Mouse (Mus musculus) neutrophil, adult 83 days (primary cell): Measurements from ENCODE around the gene Hadh. TPM values are rescaled to one million over a fixed set of nuclear protein-coding genes. Genes with fewer than 3 reads are reported as not detected.

Experiments used
- total RNA-seq, 2 experiments: library from RNA; stranded (reverse); gene quantifications; one replicate each; pipeline ENCODE4 v1.2.4; 2023

Gene Hadh
- 10 to 100 TPM; 14.9 to 15.5 TPM for total RNA-seq

DNA sequence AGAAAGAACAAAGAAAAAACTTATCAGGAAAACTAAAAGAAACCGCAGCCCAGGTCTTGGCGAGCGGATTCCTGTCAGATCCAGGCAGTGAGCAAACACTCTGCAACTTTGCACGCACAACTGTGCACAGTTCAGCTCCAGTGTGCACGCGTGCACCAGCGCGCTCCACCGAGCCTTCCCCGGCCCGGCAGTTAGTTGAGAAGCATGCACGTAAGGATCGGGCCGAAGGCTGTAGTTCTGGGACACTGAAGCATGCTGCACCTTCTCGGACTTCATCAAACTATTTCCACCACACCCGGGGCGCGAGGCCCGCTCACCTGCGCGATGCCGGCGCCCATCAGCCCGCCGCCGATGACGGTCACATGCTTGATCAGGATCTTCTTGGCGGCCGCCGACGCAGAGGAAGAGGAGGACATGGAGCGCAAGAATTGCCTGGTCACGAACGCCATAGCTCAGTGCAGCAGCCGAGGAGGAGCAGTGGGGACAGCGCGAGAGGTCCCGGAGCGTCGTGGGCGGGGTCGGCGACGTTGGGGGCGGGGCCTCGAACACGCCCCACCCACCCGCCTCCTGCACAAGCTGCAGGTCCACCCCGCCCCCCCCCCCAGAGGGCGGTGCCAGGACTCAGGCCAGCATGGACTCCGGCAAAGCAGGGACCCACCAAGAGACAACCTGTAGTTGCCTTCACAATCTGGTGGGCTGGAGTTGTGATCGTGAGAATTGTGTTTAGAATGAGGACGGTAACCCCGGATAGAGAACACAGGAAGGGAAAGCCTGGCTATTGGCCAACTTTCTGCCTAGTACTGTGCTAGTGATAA, at the start of gene Hadh:
TSS of gene Hadh (minus strand) at position 543 of the 815 bp plus-strand sequence.

DNA sequence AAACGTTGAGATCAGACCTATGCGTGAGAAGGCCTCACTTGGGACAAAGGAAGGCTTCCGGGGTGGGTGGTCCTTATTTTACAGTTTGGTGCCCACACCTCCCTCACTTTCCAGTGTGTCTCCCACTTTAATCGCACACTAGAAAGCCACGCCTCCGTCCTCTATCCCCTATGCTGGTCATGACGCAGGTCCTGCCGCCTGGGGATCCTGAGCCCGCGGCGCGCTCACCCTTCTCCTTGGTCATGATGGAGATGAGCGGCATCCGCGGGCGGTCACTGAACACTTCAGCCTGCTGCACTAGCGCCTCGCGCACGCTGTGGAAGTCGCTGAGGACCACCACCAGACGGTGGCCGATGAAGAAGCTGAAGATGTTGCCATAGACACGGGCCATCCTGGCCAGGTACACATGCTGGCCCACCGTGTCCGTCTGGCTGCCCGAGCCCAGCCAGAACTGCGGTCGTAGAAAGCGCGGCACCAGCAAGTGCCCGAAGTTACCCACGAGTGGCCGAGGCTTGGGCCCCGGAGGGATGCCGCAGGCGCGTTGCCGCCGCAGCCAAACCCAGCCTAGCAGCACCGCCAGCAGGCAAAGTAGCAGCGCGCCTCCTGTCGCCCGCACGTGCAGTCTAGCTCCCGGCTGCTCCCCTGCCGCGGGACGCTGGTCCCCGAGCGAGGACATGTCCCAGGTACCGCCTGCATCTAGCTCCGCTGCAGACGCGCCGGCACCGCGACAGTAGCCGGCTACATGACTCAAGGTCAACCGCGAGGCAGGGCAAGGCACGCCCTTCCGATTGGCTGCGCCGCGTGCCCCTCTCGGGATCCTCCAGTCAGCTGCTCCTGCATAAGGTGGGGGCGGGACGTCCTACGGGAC, 30.8 kb upstream of the Hadh start, which contains the start of gene Cyp2u1:
TSS of gene Cyp2u1 (minus strand) at position 776 of the 868 bp plus-strand sequence.

Other genes starting within 250 kb of the Hadh start
- 1 to 10 TPM in 1 of 2 experiments, under 1 TPM in 1; 0.62 to 1.8 TPM for gene Lef1, start 161.6 kb downstream of the Hadh start, total RNA-seq
- gene Cyp2u1, start 31.1 kb upstream of the Hadh start, total RNA-seq: under 1 TPM; 0.24 to 0.44 TPM
- gene Sgms2, start 219.3 kb upstream of the Hadh start, total RNA-seq: 100 to 1,000 TPM in 1 of 2 experiments, 10 to 100 TPM in 1; 86.7 to 109 TPM